Mouse (Mus musculus) MEL (cell line): ENCODE results near the gene A1cf. TPM values are rescaled to one million over a fixed set of nuclear protein-coding genes. Genes with fewer than 3 reads are reported as not detected.

Source experiments
- DNase-seq: peaks from one replicate; pipeline ENCODE4 v3.0.0; 2011; ENCODE audit warnings: low read depth, low spot score
- H3K27ac ChIP-seq: 2 replicates; pipeline ENCODE4 v1.5.1; 2012; ENCODE audit warnings: low read depth, mild to moderate bottlenecking, control low read depth, low read length, moderate library complexity; ENCODE audit not compliant: control insufficient read depth
- H3K27me3 ChIP-seq, 2 experiments: fragments of 150-350 bp in 1 of 2; sonication (generic) in 1 of 2; 2 replicates each; pipeline ENCODE4 v1.6.1; 2012; ENCODE audit warnings: low read length in 2 of 2, mild to moderate bottlenecking in 2 of 2, improper control_type of control experiment in 1 of 2, moderate library complexity in 1 of 2; ENCODE audit not compliant: insufficient read depth in 2 of 2, control insufficient read depth in 1 of 2
- H3K36me3 ChIP-seq, 2 experiments: 2 replicates each; pipeline ENCODE4 v1.6.1; 2012 to 2014; ENCODE audit warnings: low read length in 2 of 2, improper control_type of control experiment in 1 of 2, inconsistent platforms in 1 of 2, mild to moderate bottlenecking in 1 of 2; ENCODE audit not compliant: insufficient read depth in 2 of 2, control insufficient read depth in 1 of 2
- H3K4me1 ChIP-seq, 2 experiments: fragments of 150-350 bp in 1 of 2; sonication (generic) in 1 of 2; 2 replicates each; pipeline ENCODE4 v1.6.1; 2012; ENCODE audit warnings: low read length in 2 of 2, improper control_type of control experiment in 1 of 2, mild to moderate bottlenecking in 1 of 2; ENCODE audit not compliant: insufficient read depth in 2 of 2, control insufficient read depth in 1 of 2
- H3K4me3 ChIP-seq, 2 experiments: fragments of 150-350 bp in 1 of 2; sonication (generic) in 1 of 2; 2 replicates each; pipeline ENCODE4 v1.5.1; 2012; ENCODE audit warnings: low read depth in 2 of 2, low read length in 2 of 2, mild to moderate bottlenecking in 2 of 2, moderate library complexity in 2 of 2, control low read depth in 1 of 2, improper control_type of control experiment in 1 of 2; ENCODE audit not compliant: control insufficient read depth in 1 of 2, insufficient read depth in 1 of 2
- H3K79me2 ChIP-seq: 2 replicates; pipeline ENCODE4 v1.6.1; 2012; ENCODE audit warnings: mild to moderate bottlenecking, low read length, moderate library complexity; ENCODE audit not compliant: control insufficient read depth, poor library complexity, insufficient read depth
- H3K9ac ChIP-seq: 2 replicates; pipeline ENCODE4 v1.6.1; 2012; ENCODE audit warnings: low read depth, mild to moderate bottlenecking, control low read depth, low read length, moderate library complexity; ENCODE audit not compliant: control insufficient read depth, poor library complexity, severe bottlenecking
- H3K9me3 ChIP-seq: fragments of 150-350 bp; sonication (generic); replicated peaks from 2 replicates; pipeline ENCODE4 v1.6.1; 2012; ENCODE audit warnings: mild to moderate bottlenecking, low read length, improper control_type of control experiment, moderate library complexity; ENCODE audit not compliant: insufficient read depth
- CHD1 ChIP-seq: IDR thresholded peaks from 2 replicates; pipeline ENCODE4 v1.6.1; 2012; ENCODE audit warnings: low read depth, mild to moderate bottlenecking, inconsistent platforms, low read length, improper control_type of control experiment
- CHD2 ChIP-seq: IDR thresholded peaks from 2 replicates; pipeline ENCODE4 v1.6.1; 2011; ENCODE audit warnings: low read length, improper control_type of control experiment
- CTCF ChIP-seq, 3 experiments: IDR thresholded peaks in 2 of 3; conservative IDR thresholded peaks in 1 of 3; 2 replicates each; pipeline ENCODE4 v1.5.1; 2011 to 2012; ENCODE audit warnings: low read length in 3 of 3, low read depth in 2 of 3, mild to moderate bottlenecking in 2 of 3, improper control_type of control experiment in 1 of 3, inconsistent platforms in 1 of 3, mixed read lengths in 1 of 3, moderate library complexity in 1 of 3; ENCODE audit not compliant: control insufficient read depth in 1 of 3, insufficient read depth in 1 of 3, poor library complexity in 1 of 3, severe bottlenecking in 1 of 3
- JUND ChIP-seq: IDR thresholded peaks from 2 replicates; pipeline ENCODE4 v1.6.1; 2011; ENCODE audit warnings: low read depth, mild to moderate bottlenecking, improper control_type of control experiment, low read length
- KAT2A ChIP-seq: conservative IDR thresholded peaks from 2 replicates; pipeline ENCODE4 v1.6.1; 2012; ENCODE audit warnings: low read depth, low read length, improper control_type of control experiment, inconsistent platforms
- MAFK ChIP-seq: IDR thresholded peaks from 2 replicates; pipeline ENCODE4 v1.6.1; 2011; ENCODE audit warnings: low read depth, mild to moderate bottlenecking, low read length, improper control_type of control experiment, borderline replicate concordance
- MAX ChIP-seq: IDR thresholded peaks from 2 replicates; pipeline ENCODE4 v1.6.1; 2011; ENCODE audit warnings: low read length, improper control_type of control experiment
- MXI1 ChIP-seq: IDR thresholded peaks from 2 replicates; pipeline ENCODE4 v1.6.1; 2011; ENCODE audit warnings: mild to moderate bottlenecking, low read depth, low read length, improper control_type of control experiment
- MYB ChIP-seq: IDR thresholded peaks from 2 replicates; pipeline ENCODE4 v1.6.1; 2011; ENCODE audit warnings: mild to moderate bottlenecking, low read depth, low read length, improper control_type of control experiment
- NRF1 ChIP-seq: IDR thresholded peaks from 2 replicates; pipeline ENCODE4 v1.6.1; 2014; ENCODE audit warnings: low read depth, mild to moderate bottlenecking, inconsistent platforms, low read length, improper control_type of control experiment, moderate library complexity; ENCODE audit not compliant: poor library complexity, insufficient read depth, severe bottlenecking
- POLR2A ChIP-seq, 2 experiments: IDR thresholded peaks; 2 replicates each; pipeline ENCODE4 v1.6.1; 2011 to 2012; ENCODE audit warnings: low read length in 2 of 2, mild to moderate bottlenecking in 2 of 2, control low read depth in 1 of 2, improper control_type of control experiment in 1 of 2, low read depth in 1 of 2, moderate library complexity in 1 of 2; ENCODE audit not compliant: control insufficient read depth in 1 of 2, insufficient read depth in 1 of 2, poor library complexity in 1 of 2
- RAD21 ChIP-seq: IDR thresholded peaks from 2 replicates; pipeline ENCODE4 v1.6.1; 2011; ENCODE audit warnings: mild to moderate bottlenecking, low read depth, low read length, improper control_type of control experiment
- RCOR1 ChIP-seq: IDR thresholded peaks from 2 replicates; pipeline ENCODE4 v1.6.1; 2012; ENCODE audit warnings: low read depth, mild to moderate bottlenecking, inconsistent platforms, low read length, improper control_type of control experiment
- SIN3A ChIP-seq: IDR thresholded peaks from 2 replicates; pipeline ENCODE4 v1.6.1; 2012; ENCODE audit warnings: low read length, improper control_type of control experiment, inconsistent platforms
- polyA plus RNA-seq, 2 experiments: library from polyadenylated mRNA; stranded (reverse) in 1 of 2; unstranded in 1 of 2; fragments of >175 nt in 1 of 2; fragments of >200 nt in 1 of 2; gene quantifications; 2 replicates each; pipeline versions ENCODE4 v1.2.1 to v1.2.4; 2012; ENCODE audit warnings: low replicate concordance in 2 of 2, low read depth in 1 of 2; ENCODE audit not compliant: insufficient read length in 2 of 2, insufficient read depth in 1 of 2, missing spikeins in 1 of 2
- total RNA-seq: library from RNA; depleted of rRNA; stranded (reverse); fragments of 300-350 nt; gene quantifications from 2 replicates; pipeline ENCODE4 v1.2.3, GENCODE M21; 2012

A1cf gene
- total and polyA plus RNA-seq, 3 experiments: not detected

GRCm38 (mm10) chr19:31889988-31890387, 21.4 kb downstream of the A1cf start:
- Histone ChIP-seq H3K27ac (no peak overlapping the region), H3K4me3 (no peak overlapping the region), H3K79me2 (no peaks in the 10 kb centered on the region), H3K9ac (no peak overlapping the region), H3K4me1 (no peaks in the 10 kb centered on the region), H3K27me3 (no peaks in the 10 kb centered on the region; a peak in 1 of 4 replicates), H3K9me3 (no peaks in the 10 kb centered on the region), H3K36me3 (no peaks in the 10 kb centered on the region)
- TF ChIP-seq CHD1 (no peak), CTCF (IDR thresholded peaks at IDR 0.05 in 2 of 3, conservative IDR thresholded peaks at IDR 0.05 in 1 of 3; ENCODE audit: control insufficient read depth in 1 of 3, insufficient read depth in 1 of 3, low read depth in 2 of 3, low read length in 3 of 3, poor library complexity in 1 of 3, severe bottlenecking in 1 of 3) (no peak), MXI1 (no peak), KAT2A (no peak), JUND (no peak)
- DNase-seq: no peak

DNA sequence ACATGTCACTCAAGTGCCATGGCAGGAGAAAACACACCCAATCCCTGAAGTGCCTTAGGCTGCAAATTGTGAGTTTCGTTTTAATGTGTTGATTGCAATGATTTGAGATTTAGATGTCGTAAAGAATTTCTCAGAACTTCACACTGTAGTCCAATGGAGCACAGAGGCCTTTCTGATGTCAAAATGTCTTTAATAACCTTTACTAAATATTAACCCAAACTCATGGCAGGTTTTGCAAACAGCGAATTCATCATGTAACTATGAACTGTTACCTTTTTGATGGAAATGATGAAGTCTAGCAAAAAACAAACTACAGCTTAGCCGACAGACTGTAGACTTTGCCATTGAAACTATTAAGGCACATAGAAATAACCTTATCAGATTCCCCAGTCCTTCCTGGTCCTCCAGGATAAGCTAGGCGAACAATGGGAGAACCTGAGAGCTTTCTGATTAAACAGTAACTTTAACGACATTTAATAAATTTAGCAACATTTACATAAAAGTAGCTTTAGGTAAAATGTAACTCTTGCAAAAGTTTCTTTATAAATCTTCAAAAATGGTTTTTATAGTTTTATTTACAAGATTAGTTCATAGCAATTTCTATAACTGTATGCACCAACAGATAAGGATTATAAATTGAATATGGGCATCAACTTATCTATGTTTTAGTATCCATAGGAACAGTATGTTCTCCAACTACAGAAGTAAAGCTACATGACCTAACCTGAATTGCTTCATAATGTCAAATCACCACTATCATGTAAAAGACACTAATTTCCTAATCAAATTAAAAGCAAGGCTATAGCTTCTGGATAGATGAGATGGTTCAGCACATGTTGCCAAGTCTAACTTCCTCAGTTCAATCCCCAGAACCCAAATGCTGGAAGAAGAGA, 22.7 kb downstream of the A1cf start:
- Histone ChIP-seq H3K4me3 (no peak overlapping the region), H3K4me1 (no peaks in the 10 kb centered on the region), H3K79me2 (no peaks in the 10 kb centered on the region), H3K36me3 (no peaks in the 10 kb centered on the region), H3K27me3 (no peaks in the 10 kb centered on the region; a peak in 1 of 4 replicates), H3K9me3 (no peaks in the 10 kb centered on the region), H3K27ac (no peak overlapping the region), H3K9ac (no peak overlapping the region)
- no peak for TF ChIP-seq CHD2
- no peak for DNase-seq

DNA sequence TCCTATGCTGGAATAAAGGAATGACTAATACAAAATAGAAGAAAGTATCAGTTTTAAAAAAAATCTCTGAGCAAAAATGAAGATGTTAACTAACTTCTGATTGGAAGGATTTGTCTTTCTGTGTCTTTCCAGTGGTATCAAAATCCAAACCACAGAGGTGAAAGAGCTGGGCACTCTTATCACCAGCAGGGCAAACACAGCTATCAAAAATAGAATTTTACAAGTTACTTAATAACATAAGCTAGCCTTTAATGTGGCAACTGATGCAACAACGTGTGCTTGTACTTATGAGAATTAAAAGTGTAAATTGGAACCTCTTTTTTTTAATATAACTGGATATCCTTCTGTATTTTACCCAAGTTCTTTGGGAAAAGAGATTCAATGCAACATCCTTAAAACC, 27.4 kb downstream of the A1cf start:
- no peak overlapping the region for H3K9ac ChIP-seq
- H3K27ac ChIP-seq: no peak overlapping the region
- no peaks in the 10 kb centered on the region for H3K9me3 ChIP-seq
- no peaks in the 10 kb centered on the region for H3K79me2 ChIP-seq
- H3K27me3 ChIP-seq: no peaks in the 10 kb centered on the region; a peak in 2 of 4 replicates
- H3K4me3 ChIP-seq: no peak overlapping the region
- no peaks in the 10 kb centered on the region for H3K36me3 ChIP-seq
- no peaks in the 10 kb centered on the region for H3K4me1 ChIP-seq
- DNase-seq: no peak
- TF ChIP-seq MYB (no peak), RAD21 (no peak), MAFK (no peak), POLR2A (IDR thresholded peaks at IDR 0.05; ENCODE audit: control insufficient read depth in 1 of 2, insufficient read depth in 1 of 2, low read depth in 1 of 2, low read length in 2 of 2, poor library complexity in 1 of 2) (no peak), NRF1 (no peak), MAX (no peak), RCOR1 (no peak), SIN3A (no peak), CHD1 (no peak)
